Mouse (Mus musculus) lung, postnatal 14 days (tissue): ENCODE measurements at regions not wholly inside any gene's neighbourhood (a gene's known extent, or its start where the extent isn't known, plus 50 kb on each side); places are given as distances from the start of the nearest gene placed in this dataset.

Experiments used
- DNase-seq: peaks from one replicate; pipeline ENCODE4 v3.0.0; 2021

- no peak for DNase-seq
Observed at GRCm38 (mm10) chr2:11416122-11416521, 137.8 kb downstream of the Pfkfb3 start.

DNA sequence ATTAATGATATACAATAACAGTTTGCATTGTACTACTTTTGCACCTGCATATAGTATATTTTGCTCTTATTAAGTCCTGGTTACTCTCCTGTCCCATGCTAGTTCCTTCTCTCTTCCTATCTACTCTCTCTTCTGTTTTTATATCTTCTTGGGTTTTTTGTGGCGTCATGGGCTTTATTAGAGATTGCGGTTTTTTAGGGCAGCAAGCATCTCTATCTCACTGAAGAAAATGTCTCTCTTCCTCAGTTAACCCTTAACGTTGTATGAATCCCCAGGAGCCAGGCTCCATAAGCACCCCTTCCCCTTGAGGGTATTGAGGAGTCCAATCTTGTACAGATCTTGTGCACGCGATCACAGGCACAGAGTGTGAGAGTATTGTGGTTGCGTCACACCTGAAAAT, 141.4 kb downstream of the Pfkfb3 start:
- no peak for DNase-seq

- no peak for DNase-seq
Observed at GRCm38 (mm10) chr2:11408497-11408896, 145.4 kb downstream of the Pfkfb3 start.

GRCm38 (mm10) chr2:11406103-11406615, 147.7 kb downstream of the Pfkfb3 start:
- DNase-seq, result no peak

DNA sequence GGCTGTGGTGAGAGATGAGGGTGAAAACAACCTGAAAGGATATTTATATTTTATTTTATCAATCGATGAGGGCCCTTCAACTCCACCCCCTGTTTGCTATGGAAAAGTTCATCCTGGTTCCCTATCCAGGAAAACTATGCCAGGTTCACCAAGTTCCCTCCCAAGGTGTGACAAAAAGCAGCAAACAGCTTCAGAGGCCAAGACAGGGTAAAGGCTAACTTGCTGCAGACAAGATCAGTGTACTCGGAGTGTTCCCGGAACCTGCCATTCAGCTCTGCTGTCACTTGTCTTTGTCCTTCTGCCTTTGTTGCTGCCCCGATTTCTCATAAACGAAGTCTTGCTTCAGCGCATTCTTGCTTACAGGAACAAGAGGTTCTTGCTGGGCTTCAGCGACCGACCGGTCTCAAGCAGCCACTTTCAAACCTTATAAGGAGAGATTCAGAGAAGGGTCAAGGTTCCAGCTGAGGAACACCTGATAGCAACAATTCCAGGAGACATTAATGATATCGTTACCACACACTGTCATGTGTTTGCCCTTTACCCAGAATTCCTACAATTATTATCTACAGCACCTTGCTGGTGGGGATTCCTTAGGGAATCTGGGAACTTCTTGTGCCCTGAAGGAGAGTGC, 151.5 kb downstream of the Pfkfb3 start:
- peak; percentile 14 for DNase-seq

GRCm38 (mm10) chr2:11399411-11399810, 154.5 kb downstream of the Pfkfb3 start:
- DNase-seq, result no peak

DNA sequence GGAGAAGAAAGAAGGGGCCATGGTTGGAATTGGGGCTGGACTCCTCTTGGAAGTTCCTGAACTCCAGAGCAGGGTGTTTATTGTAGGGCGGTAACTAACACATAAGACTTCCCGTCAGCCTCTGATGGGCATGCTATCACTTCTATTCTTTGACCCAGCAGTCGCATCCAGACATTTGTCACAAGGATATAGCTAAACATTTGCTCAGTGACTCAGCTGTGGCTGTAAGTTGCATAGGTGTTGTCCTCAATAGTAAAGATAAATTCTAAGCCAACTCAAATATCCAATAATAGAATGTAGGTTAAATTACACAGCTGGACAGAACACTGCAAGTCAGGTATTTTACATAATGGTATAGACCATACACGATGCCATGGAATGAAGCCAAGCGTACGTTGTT, 154.9 kb downstream of the Pfkfb3 start:
- DNase-seq, result no peak

- peak; percentile 12 for DNase-seq
Observed at GRCm38 (mm10) chr2:11398391-11398790, 155.5 kb downstream of the Pfkfb3 start.

DNA sequence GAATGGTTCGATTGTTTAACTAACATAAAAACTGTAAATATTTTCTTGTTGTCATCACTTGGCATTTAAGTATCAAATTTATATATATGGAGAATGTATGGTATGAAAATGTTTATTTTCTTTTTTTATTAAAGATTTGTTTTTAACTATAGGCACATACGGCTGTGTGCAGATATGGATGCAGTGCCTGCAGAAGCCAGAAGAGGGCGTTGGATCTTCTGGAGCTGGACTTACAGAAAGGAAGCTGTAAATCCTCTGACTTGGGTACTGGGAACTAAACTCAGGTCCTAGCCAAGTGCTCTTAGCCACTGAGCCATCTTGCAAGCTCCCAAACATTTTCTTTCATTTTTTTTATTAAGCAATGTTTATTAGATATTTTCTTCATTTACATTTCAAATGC, 157.0 kb downstream of the Pfkfb3 start:
- DNase-seq, result no peak

GRCm38 (mm10) chr2:11394675-11395349, 159.1 kb downstream of the Pfkfb3 start:
- no peak for DNase-seq

- no peak for DNase-seq
Observed at GRCm38 (mm10) chr2:11391725-11392124, 162.2 kb downstream of the Pfkfb3 start.

DNA sequence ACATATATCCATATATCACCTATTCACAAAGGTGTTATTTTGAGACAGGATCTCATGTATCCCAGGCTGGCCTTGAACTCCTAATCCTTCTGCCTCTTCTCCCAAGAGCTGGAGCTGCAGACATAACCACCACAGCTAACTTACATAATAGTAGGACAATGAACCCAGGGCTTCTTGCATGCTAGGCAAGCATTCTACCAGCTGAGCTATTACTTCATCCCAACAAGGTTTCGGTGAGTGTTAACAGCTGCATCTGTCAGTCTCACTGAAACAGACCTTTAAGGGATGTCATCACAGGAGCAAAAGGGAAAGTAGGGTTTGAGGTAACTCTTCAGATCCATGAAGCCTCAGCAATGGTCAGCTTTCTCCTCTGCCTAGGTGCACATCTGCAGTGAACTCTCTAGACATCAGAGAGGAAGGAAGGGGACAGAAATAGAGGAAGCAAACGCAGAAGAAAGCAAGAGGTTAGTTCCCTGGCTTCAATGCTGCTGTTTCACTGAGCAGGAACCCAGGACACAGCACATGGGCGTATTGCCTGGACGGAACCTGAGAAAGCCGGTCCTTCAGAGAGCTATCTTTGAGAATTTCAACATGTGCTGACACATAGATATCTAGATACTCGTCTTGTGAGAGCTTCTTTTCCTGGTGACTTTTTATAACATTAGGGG, 163.1 kb downstream of the Pfkfb3 start:
- no peak for DNase-seq

DNA sequence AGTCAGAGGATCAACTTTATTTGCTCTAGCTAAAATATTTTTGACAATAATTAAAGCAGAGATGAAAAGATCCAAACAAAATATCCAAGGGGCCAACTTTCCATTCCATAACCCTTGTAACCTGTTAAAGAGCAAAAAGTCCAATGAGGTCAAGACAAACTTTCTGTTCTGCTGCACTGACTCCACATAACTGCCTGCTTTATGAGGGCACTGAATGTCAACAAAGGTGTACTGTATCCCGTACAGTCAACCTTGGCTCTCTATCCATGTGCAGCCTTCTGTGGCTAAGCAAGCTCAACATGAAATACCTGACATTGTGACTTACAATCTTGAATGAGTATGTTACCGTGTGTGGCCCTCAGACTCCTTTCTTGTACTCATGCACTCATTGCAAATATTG, 166.3 kb downstream of the Pfkfb3 start:
- DNase-seq, result no peak

GRCm38 (mm10) chr2:11383815-11384214, 170.1 kb downstream of the Pfkfb3 start:
- no peak for DNase-seq

DNA sequence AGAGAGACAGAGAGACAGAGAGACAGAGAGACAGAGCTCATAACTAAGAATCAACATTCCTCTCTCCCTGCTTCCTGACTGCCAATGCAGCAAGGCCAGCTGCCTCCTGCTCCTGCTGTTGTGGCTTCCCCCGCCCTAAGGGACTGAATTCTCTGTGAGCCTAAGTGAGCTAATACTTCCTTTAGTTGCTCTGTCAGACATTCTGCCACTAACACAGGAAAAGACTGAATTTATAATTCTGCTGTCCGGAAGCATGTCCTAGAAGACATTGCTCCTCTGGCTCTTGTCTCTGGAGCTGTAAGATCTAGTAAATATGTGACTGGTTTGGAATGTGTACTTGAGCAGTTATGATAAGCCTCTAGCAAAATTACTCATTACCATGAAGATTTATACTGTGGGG, 176.7 kb downstream of the Pfkfb3 start:
- DNase-seq, result peak; percentile 27

DNA sequence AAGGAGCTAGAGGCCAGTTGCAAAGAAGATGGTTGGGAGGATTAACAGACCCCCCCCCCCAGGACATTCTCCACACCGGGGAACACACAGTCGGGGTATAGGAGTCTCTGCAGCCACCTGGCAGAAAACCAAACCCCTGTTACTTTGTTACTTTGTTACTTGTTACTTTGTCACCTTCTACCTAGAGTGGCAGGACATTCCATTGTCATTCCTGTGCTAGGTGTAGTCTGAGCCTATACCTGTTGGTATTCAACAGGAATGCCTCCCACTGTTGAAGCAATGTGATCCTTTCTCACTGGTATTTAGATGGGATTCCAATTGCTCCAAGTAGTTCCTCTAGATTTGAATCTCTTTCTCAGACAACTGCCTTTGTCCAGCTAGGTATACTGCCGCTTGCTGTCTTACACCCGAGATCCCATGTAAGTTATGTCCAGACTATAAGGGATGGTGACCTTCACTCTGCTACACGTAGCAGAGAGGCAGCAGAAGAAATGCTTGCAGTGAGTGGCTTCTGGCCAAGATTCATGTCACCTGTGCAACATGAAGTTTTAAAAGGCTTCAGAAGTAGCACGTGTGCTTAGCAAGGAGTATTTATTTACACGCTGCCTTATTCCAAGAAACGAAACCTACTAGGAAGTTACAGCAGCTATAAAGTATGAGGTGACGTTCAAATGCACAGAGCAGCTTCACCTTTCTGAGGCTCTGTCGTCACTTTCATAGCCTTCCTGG, 178.0 kb downstream of the Pfkfb3 start:
- no peak for DNase-seq

DNA sequence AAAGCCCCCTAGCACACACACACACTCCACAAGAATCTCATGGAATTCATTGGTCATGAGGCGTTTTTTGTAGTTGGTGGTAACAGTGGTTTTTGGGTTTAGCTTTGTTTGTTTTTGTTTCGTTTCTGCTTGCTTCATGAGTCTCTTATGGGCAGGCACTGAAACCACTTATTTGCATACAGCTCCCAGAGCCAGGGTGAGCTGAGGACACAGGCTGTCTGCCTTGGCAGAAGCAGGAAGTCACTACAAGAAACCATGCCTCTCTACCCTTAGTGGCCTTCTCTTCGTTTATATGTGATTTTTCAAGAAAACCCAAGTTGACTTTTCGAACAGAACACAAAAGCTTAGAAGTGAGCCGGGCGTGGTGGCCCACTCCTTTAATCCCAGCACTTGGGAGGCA, 178.8 kb downstream of the Pfkfb3 start:
- peak; percentile 54 for DNase-seq

GRCm38 (mm10) chr2:11370273-11370672, 183.6 kb downstream of the Pfkfb3 start:
- DNase-seq, result no peak

DNA sequence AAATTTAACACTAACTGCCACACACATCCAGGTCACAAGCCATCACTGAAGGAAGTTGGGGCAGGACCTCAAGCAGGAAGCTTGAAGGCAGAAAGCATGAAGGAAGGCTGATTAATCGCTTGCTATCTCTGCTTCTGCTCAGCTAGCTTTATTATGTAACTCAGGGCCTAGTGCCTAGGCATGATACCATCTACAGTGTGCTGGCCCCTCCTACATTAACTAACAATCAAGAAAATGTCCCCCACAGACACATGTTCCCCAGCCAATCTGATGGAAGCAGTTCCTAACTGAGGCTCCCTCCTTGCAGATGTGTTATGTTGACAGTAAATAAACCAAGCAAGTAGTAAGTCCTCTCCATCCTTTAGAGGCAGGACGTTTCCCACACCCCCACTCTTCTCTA, 186.6 kb downstream of the Pfkfb3 start:
- no peak for DNase-seq

DNA sequence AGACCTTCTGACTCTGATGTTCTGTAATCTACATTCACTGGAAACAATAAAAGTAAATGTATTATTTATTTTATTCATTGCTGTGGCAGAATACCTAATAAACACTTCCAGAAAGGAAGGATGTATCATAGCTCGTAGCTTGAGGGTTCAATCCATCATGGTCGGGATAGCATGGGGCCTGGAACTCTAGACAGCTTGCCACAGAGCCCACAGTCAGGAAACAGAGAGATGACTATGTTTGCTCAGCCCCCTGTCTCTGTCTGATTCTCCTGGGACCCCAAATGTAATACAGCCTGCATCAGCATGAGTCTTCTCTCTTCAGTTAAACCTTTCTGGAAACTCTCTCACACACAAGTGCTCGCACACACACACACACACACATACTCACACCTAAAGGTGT, 188.1 kb downstream of the Pfkfb3 start:
- DNase-seq, result no peak

DNA sequence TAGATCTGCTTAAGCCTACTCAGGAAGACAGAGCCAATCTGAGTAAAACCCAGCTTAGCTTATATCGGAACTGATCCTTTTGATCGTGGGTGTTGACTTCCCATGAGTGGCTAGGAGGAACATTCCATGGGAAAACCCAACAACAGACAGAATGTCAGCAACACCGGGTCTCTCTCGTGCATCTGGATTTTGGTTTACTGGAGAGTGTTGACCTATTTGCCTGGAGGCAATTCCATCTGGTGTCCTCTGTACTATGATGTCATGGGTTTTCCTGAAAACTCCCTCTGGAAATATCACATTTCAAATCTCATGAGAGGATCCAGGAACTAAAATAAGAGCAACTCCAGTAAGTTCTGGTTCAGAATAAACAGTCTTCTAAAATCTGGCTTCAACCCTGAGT, 188.5 kb downstream of the Pfkfb3 start:
- DNase-seq, result no peak

- DNase-seq, result no peak
Observed at GRCm38 (mm10) chr2:11364111-11364510, 189.8 kb downstream of the Pfkfb3 start.

DNA sequence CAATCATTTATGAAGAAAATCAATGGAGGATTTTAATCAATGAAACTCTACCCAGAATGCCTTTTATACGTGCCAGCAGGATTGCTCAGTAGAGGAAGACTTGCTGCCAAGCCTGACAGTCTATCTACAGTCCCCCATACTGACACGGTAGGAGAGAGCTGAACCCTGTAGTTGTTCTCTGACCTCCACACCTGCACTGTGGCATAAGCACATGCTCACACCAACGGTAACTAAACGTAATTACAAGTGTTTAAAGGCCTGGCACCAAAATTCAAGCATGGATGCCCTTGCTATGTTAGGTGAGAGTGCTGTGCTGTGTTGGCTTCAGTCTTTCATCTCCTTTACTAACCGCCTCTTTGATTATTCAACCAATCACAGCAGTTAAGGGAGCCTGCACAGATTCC, 190.8 kb downstream of the Pfkfb3 start:
- DNase-seq, result no peak
